Mouse (Mus musculus): ENCODE measurements around the gene Sec63. TPM values are rescaled to one million over a fixed set of nuclear protein-coding genes. Genes with fewer than 3 reads are reported as not detected.

The Sec63 gene
- polyA plus RNA-seq, 1 experiment from 2014 or later, result 23.0 TPM

- DNase-seq (ENCODE audit: low spot score) (no peak), ATAC-seq (no peak)
- H3K27ac ChIP-seq (ENCODE audit: low read depth, low read length), result no peak overlapping the region
- H3K36me3 ChIP-seq (ENCODE audit: control insufficient read depth, insufficient read depth, low read length), result no peaks in the 10 kb centered on the region
- H3K4me2 ChIP-seq (ENCODE audit: low read length), result peak overlapping the region; percentile 54; the same call in 1 of the 2 replicates
- no peak overlapping the region for H3K4me3 ChIP-seq (ENCODE audit: low read depth, low read length)
- no peak overlapping the region for H3K9ac ChIP-seq (ENCODE audit: low read length)
- H3K4me1 ChIP-seq (ENCODE audit: control insufficient read depth, insufficient read depth, low read length), result peaks cover 31% of the 10 kb centered on the region
- 79% methylated on average over 4 of the region's 4 CpGs for WGBS
- H3K9me3 ChIP-seq (replicated peaks; ENCODE audit: control insufficient read depth, low read length), result no peaks in the 10 kb centered on the region
- H3K27me3 ChIP-seq (replicated peaks; ENCODE audit: control insufficient read depth, insufficient read depth, low read length), result peaks cover 6% of the 10 kb centered on the region; the same call in 1 of the 2 replicates
Observed at GRCm38 (mm10) chr10:42862806-42863205, 101.5 kb downstream of the Sec63 start.

- H3K27me3 ChIP-seq (replicated peaks; ENCODE audit: control insufficient read depth, insufficient read depth, low read length), result peaks cover 6% of the 10 kb centered on the region; the same call in 1 of the 2 replicates
- H3K4me1 ChIP-seq (ENCODE audit: control insufficient read depth, insufficient read depth, low read length), result peaks cover 31% of the 10 kb centered on the region
- WGBS, result 26% methylated on average over 31 of the region's 31 CpGs
- peak overlapping the region; percentile 25 for H3K4me3 ChIP-seq (ENCODE audit: low read depth, low read length)
- no peaks in the 10 kb centered on the region for H3K36me3 ChIP-seq (ENCODE audit: control insufficient read depth, insufficient read depth, low read length)
- peak; percentile 25 for ATAC-seq
- DNase-seq (ENCODE audit: low spot score), result peak; percentile 86
- peak overlapping the region; percentile 54 for H3K4me2 ChIP-seq (ENCODE audit: low read length)
- peak overlapping the region; percentile 43 for H3K9ac ChIP-seq (ENCODE audit: low read length)
- H3K9me3 ChIP-seq (replicated peaks; ENCODE audit: control insufficient read depth, low read length), result no peaks in the 10 kb centered on the region
- H3K27ac ChIP-seq (ENCODE audit: low read depth, low read length), result peak overlapping the region; percentile 63; the same call in 1 of the 2 replicates
Observed at GRCm38 (mm10) chr10:42863621-42864391, 102.5 kb downstream of the Sec63 start.

DNA sequence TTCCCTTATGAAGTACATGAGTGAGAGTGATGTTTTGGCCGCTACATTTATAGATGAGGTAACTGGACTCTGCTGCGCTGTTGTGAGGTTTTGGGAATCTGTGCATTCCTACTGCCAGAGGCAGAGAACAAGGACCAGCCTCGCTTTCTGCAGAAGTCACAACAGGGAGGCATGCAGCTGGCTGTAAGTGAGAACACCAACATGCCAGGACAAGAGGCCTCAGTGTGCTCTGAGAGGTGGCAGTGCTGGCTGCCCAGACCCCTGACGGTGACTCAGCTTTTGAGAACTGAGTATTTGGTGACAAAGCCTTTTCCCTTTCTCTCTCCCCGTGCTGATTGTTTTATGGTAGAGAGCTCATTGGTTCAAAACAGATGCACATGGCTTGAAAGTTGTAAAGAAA, 103.4 kb downstream of the Sec63 start:
- H3K9me3 ChIP-seq (replicated peaks; ENCODE audit: control insufficient read depth, low read length), result no peaks in the 10 kb centered on the region
- WGBS, result 44% methylated on average over 5 of the region's 5 CpGs
- DNase-seq (ENCODE audit: low spot score) (peak; percentile 44), ATAC-seq (no peak)
- H3K4me3 ChIP-seq (ENCODE audit: low read depth, low read length), result no peak overlapping the region
- no peak overlapping the region; the same call in 1 of the 2 replicates for H3K9ac ChIP-seq (ENCODE audit: low read length)
- no peaks in the 10 kb centered on the region for H3K36me3 ChIP-seq (ENCODE audit: control insufficient read depth, insufficient read depth, low read length)
- H3K4me2 ChIP-seq (ENCODE audit: low read length), result peak overlapping the region; percentile 54; the same call in 1 of the 2 replicates
- H3K4me1 ChIP-seq (ENCODE audit: control insufficient read depth, insufficient read depth, low read length), result peaks cover 29% of the 10 kb centered on the region
- 0 out of 2 replicates have a peak overlapping the region, but pooled peaks have one; percentile 63 for H3K27ac ChIP-seq (ENCODE audit: low read depth, low read length)
- H3K27me3 ChIP-seq (replicated peaks; ENCODE audit: control insufficient read depth, insufficient read depth, low read length), result peaks cover 6% of the 10 kb centered on the region; the same call in 1 of the 2 replicates

- WGBS, result 94% methylated on average over 9 of the region's 9 CpGs
- ATAC-seq (no peak), DNase-seq (ENCODE audit: low spot score) (no peak)
- Histone ChIP-seq H3K9ac (ENCODE audit: low read length) (no peak overlapping the region), H3K27me3 (replicated peaks; ENCODE audit: control insufficient read depth, insufficient read depth, low read length) (0 out of 2 replicates have a peak, but pooled peaks cover 4% of the 10 kb centered on the region), H3K27ac (ENCODE audit: low read depth, low read length) (no peak overlapping the region), H3K4me3 (ENCODE audit: low read depth, low read length) (no peak overlapping the region), H3K9me3 (replicated peaks; ENCODE audit: control insufficient read depth, low read length) (no peaks in the 10 kb centered on the region), H3K4me1 (ENCODE audit: control insufficient read depth, insufficient read depth, low read length) (peaks cover 31% of the 10 kb centered on the region), H3K4me2 (ENCODE audit: low read length) (no peak overlapping the region), H3K36me3 (ENCODE audit: control insufficient read depth, insufficient read depth, low read length) (no peaks in the 10 kb centered on the region)
Observed at GRCm38 (mm10) chr10:42868416-42868815, 107.1 kb downstream of the Sec63 start.

DNA sequence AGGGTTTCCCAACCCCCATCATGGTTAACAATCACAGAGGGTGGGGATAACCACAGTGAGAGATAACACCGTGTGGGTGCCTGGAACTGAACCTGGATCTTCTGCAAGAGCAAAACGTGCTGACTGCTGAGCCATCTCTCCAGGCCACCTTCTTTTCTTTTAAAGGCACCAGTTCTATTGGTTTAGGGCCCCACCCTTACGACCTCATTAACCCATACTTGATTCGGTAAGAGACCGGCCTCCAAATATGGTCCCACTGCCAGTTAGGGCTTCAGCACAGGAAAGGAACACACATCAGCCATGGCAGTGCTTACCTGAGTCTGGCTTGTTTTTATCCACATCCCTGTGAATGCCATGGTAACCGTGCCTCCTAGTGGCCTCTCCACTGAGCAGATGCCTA, 108.2 kb downstream of the Sec63 start:
- Histone ChIP-seq H3K4me3 (ENCODE audit: low read depth, low read length) (no peak overlapping the region), H3K9ac (ENCODE audit: low read length) (no peak overlapping the region), H3K27me3 (replicated peaks; ENCODE audit: control insufficient read depth, insufficient read depth, low read length) (0 out of 2 replicates have a peak, but pooled peaks cover 4% of the 10 kb centered on the region), H3K9me3 (replicated peaks; ENCODE audit: control insufficient read depth, low read length) (no peaks in the 10 kb centered on the region), H3K4me1 (ENCODE audit: control insufficient read depth, insufficient read depth, low read length) (peaks cover 23% of the 10 kb centered on the region), H3K27ac (ENCODE audit: low read depth, low read length) (no peak overlapping the region), H3K4me2 (ENCODE audit: low read length) (no peak overlapping the region), H3K36me3 (ENCODE audit: control insufficient read depth, insufficient read depth, low read length) (no peaks in the 10 kb centered on the region)
- DNase-seq (ENCODE audit: low spot score) (no peak), ATAC-seq (no peak)
- WGBS, result 85% methylated on average over 6 of the region's 6 CpGs

DNA sequence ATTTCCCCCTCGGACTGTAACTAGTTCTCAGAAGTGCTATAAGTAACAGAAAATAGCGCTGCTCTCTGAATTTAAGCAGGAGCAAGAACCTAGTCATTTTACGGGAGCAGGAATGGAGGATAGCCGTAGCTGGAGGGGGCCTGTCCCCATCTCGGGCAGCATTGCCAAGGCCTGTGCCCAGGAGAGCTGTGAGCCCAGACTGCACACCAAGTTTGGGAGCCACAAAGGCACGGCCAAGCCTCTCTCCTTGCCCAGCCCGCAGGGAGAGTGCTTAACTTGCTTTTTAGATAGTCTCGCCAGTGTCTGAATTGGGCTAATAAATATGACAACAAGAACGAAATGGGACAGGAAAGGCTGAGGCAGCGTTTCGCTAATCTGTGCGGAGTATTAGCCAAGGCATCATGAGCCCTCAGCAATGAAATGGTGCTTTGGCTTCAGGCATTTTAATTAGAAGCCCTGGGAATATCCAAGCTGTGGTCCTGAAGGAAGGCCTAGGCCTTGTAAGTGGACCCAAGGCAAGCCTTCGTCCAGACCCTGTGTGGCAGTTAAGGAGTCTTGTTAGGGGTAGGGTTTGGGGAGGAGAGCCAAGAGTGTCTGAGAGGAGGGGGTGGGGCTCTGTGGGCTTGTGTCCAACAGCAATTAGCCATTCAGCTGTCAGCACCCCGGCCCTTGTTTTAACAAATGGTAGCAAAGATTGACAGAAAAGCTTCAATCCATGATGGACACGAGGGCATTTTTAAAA, 111.1 kb downstream of the Sec63 start:
- peak; percentile 88 for DNase-seq (ENCODE audit: low spot score)
- 27% methylated on average over 15 of the region's 15 CpGs for WGBS
- no peak overlapping the region for H3K9ac ChIP-seq (ENCODE audit: low read length)
- peaks cover 17% of the 10 kb centered on the region for H3K4me1 ChIP-seq (ENCODE audit: control insufficient read depth, insufficient read depth, low read length)
- H3K27me3 ChIP-seq (replicated peaks; ENCODE audit: control insufficient read depth, insufficient read depth, low read length), result no peaks in the 10 kb centered on the region
- no peaks in the 10 kb centered on the region for H3K36me3 ChIP-seq (ENCODE audit: control insufficient read depth, insufficient read depth, low read length)
- H3K9me3 ChIP-seq (replicated peaks; ENCODE audit: control insufficient read depth, low read length), result no peaks in the 10 kb centered on the region
- no peak overlapping the region for H3K4me2 ChIP-seq (ENCODE audit: low read length)
- H3K4me3 ChIP-seq (ENCODE audit: low read depth, low read length), result no peak overlapping the region
- ATAC-seq, result peak; percentile 93
- H3K27ac ChIP-seq (ENCODE audit: low read depth, low read length), result peak overlapping the region; percentile 82

GRCm38 (mm10) chr10:42873077-42873595, 111.8 kb downstream of the Sec63 start:
- peak overlapping the region; percentile 82 for H3K27ac ChIP-seq (ENCODE audit: low read depth, low read length)
- no peak overlapping the region for H3K9ac ChIP-seq (ENCODE audit: low read length)
- 31% methylated on average over 7 of the region's 7 CpGs for WGBS
- no peaks in the 10 kb centered on the region for H3K36me3 ChIP-seq (ENCODE audit: control insufficient read depth, insufficient read depth, low read length)
- H3K4me2 ChIP-seq (ENCODE audit: low read length), result no peak overlapping the region
- peak; percentile 66 for ATAC-seq
- peak; percentile 44 for DNase-seq (ENCODE audit: low spot score)
- H3K4me1 ChIP-seq (ENCODE audit: control insufficient read depth, insufficient read depth, low read length), result peaks cover 17% of the 10 kb centered on the region
- no peaks in the 10 kb centered on the region for H3K27me3 ChIP-seq (replicated peaks; ENCODE audit: control insufficient read depth, insufficient read depth, low read length)
- no peak overlapping the region for H3K4me3 ChIP-seq (ENCODE audit: low read depth, low read length)
- no peaks in the 10 kb centered on the region for H3K9me3 ChIP-seq (replicated peaks; ENCODE audit: control insufficient read depth, low read length)

GRCm38 (mm10) chr10:42876172-42876571, 114.9 kb downstream of the Sec63 start:
- Histone ChIP-seq H3K9ac (ENCODE audit: low read length) (no peak overlapping the region), H3K27ac (ENCODE audit: low read depth, low read length) (no peak overlapping the region), H3K4me3 (ENCODE audit: low read depth, low read length) (no peak overlapping the region), H3K9me3 (replicated peaks; ENCODE audit: control insufficient read depth, low read length) (no peaks in the 10 kb centered on the region), H3K27me3 (replicated peaks; ENCODE audit: control insufficient read depth, insufficient read depth, low read length) (no peaks in the 10 kb centered on the region), H3K4me2 (ENCODE audit: low read length) (no peak overlapping the region), H3K4me1 (ENCODE audit: control insufficient read depth, insufficient read depth, low read length) (peaks cover 17% of the 10 kb centered on the region), H3K36me3 (ENCODE audit: control insufficient read depth, insufficient read depth, low read length) (no peaks in the 10 kb centered on the region)
- 82% methylated on average over 5 of the region's 5 CpGs for WGBS
- no peak for DNase-seq (ENCODE audit: low spot score)
- no peak for ATAC-seq
